Mouse (Mus musculus) retina, postnatal 7 days (tissue): ENCODE data around the gene 4930455H04Rik.

ENCODE experiments used
- DNase-seq: peaks from one replicate; pipeline ENCODE4 v3.0.0-alpha.2; 2012; ENCODE audit warnings: low read depth, low spot score

Gene 4930455H04Rik

GRCm38 (mm10) chr3:116966800-116967199 is 1.3 kb upstream of the 4930455H04Rik start:
- DNase-seq = no peak

DNA sequence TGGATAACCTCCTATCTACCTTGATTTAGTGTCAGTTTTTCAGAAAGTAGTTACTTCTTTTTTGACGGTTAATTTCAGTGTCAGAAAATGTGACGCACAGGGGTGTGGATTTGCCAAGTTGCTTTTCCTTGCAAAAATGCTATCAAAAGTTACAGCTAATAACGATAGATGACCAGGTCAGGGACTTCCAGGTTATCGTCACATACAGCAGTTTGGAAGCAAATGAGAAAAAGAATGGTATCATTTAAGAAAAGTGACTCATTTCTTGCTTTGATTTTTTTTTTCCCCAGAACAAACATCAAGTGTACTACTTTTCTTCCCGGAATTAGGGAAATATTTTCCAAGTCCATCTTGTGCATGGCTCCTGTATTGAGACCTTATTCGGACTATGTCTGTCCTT is 631 bp upstream of the 4930455H04Rik start:
- DNase-seq = no peak

DNA sequence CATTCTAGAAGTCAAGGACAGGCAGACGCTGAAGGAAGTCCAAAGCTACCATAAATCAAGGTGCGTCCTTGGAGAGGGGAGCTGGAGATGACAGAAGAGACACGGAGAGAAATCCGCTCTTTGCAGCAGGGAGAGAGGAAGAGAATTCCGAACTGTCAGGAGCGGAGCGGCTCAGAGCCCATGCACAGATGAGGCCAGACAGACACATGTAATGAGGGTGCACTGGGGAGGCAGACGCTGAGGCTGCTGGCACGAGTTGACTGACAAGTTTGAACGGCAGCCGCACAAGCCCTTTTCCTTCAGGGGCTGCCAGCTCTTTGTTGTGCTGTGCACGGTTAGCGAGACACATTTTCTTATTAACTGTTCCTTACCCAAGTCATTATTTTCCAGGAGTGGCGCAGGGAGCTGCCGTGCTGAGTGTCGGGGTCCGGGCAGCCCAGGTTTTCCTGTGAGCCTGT is 502 bp downstream of the 4930455H04Rik start, which contains the start of gene Palmd:
Gene Palmd (minus strand): TSS at position 448 of the 458 bp plus-strand sequence.
- DNase-seq = peak; percentile 0

DNA sequence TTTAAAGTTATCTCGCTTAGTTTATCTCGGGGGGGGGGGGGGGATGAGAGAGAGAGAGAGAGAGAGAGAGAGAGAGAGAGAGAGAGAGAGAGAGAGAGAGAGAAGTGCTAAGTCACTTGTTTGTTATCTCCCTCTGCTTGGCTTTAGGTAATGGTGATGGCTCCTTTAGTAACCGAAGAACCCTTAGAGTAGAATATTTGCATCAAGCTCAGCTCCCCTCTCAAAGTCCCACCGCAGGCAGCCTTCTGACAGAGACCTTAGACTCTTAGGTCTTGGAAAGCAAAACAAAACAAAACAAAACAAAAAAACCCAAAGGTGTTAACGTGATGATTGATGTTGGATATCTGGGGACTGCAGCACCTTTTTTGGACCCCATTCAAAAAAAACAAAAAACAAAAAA is 936 bp downstream of the 4930455H04Rik start:
- no peak for DNase-seq

DNA sequence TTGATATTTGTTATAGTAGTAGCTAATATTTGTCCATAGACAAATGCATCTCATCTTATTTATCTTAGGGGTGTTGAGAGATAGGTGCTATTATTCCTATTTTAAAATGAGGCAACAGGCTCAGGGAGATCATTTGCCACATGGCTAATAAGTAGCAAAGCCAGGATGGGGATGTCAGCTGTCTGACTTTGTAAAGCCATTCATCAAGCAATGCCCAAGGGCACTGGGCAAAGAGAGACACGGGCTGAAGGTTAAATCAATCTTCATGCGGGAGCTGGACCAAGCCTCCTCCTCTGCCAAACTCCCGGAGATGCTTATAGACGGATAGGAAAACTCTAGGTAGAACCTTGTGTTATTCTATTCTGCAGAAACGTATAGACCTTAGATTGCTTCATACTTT is 1.7 kb downstream of the 4930455H04Rik start:
- DNase-seq = no peak

- DNase-seq = no peak
Measured at GRCm38 (mm10) chr3:116981811-116982575, 13.9 kb downstream of the 4930455H04Rik start.

DNA sequence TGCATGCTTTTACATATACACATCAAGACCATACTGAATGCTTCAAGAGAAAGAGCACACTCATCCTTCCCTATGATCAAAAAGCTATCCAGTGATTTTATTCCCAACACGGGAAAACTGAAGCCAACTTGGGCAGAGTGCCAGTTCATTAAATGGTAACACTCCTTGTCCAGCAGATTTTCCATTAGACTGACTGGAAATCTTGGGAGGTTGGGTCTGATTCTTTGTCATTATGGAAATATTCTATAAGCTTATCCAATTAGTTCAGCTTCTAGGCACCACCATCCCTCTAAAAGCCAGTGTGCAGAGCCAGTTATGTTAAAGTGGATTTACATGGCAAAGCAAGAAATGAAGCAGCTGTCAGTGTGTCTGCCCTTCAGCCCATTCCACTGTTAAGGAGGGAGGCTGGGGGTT is 17.0 kb downstream of the 4930455H04Rik start:
- DNase-seq = no peak

GRCm38 (mm10) chr3:116985741-116986140 is 17.7 kb downstream of the 4930455H04Rik start:
- no peak for DNase-seq

GRCm38 (mm10) chr3:116986451-116986850 is 18.4 kb downstream of the 4930455H04Rik start:
- no peak for DNase-seq

- no peak for DNase-seq
Measured at GRCm38 (mm10) chr3:116988221-116988620, 20.2 kb downstream of the 4930455H04Rik start.

GRCm38 (mm10) chr3:116991180-116991579 is 23.1 kb downstream of the 4930455H04Rik start:
- no peak for DNase-seq

- no peak for DNase-seq
Measured at GRCm38 (mm10) chr3:116993011-116993410, 24.9 kb downstream of the 4930455H04Rik start.

DNA sequence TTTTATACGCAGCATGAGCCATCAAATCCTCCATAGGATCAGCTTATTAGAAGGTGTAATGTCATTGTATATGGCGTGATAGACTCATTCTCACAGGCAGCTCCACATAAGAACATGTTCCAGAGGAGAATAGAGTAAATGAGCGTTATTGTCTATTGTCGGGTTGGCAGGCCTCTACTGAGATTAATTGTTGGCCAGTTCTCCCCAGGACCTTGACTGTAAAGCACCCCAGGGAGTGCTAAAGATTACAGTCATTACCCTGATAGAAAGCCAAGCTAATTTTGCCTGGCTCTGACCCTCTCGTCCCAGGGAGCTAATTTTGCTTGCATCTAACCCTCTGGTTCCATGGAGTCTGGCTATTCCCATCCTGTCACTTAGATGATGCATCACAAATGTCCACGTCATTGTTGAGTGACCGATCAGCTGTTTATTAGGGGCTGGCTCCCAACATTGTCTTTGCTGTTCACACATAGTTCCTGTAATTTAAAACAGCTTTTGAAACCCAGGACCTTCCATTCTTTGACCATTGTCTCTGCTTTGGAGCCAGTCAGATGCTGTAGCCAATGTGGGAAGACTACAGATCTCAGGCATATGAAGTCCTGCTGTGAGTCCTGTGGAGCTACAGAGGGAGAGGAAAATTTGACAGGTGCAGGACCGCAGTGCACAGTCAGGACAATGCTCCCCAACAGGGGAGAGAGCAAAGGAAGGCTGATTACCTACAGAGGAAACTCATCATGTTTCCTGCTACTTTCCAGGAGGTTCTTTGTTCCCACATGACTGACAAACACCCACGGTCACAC is 33.8 kb downstream of the 4930455H04Rik start:
- no peak for DNase-seq

DNA sequence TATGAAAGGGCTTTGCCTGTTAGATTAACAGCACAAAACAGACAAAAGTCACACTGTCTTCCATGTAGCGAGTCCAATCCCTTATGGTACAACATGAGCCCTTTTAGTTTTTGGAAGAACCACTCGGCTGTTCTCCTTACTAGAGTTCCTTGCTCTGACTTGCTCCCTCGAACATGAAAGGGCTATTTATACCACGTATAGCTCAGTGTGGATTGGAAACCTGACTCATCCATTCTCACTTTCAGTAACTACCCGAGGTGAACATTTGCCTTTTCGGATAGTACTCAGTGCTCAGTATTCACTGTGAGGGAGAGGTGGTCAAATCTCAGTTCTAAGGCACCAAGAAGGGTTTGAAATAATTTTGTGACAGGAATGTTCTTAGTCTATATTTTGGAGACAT is 35.3 kb downstream of the 4930455H04Rik start:
- no peak for DNase-seq

GRCm38 (mm10) chr3:117006636-117007035 is 38.6 kb downstream of the 4930455H04Rik start:
- DNase-seq = no peak

DNA sequence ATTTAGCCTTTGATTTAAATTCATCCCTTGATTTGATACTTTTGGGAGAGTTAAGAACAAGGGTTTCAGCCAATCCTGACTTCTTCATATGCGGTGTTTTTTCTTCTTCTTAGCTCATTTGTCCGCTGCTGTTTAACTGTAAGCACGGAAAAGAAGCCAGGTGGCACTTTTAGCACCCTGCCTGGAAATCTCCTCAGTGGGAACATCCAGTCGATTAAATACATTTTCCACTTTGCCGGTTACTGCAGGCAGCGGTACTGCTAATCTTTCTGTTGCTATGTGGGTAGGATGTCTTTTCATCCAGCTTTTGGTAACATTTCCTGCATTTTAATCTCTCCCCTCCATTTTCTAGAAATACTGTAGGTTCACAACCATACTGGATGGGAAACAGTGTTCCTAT is 39.3 kb downstream of the 4930455H04Rik start:
- no peak for DNase-seq

GRCm38 (mm10) chr3:117010182-117010581 is 42.1 kb downstream of the 4930455H04Rik start:
- no peak for DNase-seq

DNA sequence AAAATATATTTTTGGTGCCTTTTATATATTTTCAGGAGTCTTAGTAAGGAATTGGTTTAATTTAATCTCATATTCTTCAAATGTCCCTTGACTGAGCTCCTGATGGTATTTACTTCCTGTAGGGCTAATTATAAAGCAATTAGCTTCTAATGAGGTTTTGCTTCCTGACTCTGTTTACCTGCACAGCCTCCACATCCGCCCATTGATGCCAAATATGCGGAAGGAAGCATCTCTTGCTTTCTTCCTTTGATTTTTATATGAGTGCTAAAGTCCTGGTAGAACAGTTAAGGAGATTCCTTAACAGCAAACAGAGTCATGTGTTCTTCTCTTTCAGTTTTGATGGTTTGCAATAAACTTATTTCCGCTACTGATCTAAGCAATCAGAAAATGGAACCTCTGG is 52.3 kb downstream of the 4930455H04Rik start:
- DNase-seq = no peak

DNA sequence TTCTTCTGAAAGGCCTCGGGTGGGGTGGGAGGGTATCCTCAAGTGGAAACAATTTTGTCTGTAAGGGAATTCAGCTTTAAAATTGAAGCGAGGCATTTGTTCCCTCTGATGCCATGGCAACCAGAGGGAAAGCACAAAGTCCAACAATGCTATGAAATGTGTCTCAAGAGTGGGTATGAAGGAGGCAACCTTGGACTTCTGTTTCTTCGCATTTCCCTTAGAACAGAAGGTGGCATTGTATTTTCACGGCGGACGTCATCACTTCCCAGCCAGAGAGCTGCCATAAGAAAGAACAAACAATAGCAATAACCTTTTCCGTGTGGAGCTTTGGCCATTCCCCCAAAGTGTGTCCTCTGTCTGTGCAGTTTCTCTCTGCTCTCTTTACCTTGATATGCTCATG is 53.8 kb downstream of the 4930455H04Rik start:
- DNase-seq = no peak

- no peak for DNase-seq
Measured at GRCm38 (mm10) chr3:117024111-117024510, 56.0 kb downstream of the 4930455H04Rik start.

DNA sequence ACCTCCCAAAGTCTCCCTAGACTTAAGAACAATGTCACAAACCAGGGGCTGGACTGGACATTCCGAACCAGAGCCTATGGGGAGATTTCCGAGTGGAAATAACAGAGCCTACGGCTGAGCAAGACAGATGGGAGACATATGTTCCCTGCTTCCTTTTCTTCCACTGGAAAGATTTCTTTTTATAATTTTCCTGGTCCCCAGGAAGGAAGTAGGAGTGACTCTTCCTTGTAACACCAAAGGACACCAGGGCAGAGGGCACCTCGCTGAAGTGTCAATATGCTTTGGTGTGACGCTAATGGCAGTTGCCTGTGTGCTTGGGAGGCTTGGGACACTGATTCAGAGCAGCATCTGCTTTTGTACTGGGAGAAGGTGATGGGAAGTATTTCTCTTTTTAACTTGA is 56.5 kb downstream of the 4930455H04Rik start:
- no peak for DNase-seq

DNA sequence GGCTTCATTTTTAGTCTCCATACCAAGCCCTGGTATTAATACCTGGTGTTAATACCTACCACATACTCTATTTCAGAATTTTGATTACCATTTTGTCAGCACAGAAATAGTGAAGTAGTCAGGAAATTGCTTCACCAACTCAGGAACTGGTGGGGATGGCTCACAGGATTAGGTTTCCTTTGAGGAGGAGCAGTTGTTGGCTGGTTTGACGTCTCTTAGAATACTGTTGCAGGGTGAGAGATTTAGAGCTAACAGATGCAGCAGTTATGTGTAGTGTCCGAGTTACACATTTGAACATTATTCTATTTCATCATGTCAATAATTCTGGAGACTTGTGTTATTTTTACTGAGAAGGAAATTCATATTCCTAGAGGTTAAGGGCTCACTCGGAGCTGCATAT is 57.4 kb downstream of the 4930455H04Rik start:
- DNase-seq = no peak
